Mouse (Mus musculus): ENCODE results near the gene Crxos. TPM values are rescaled to one million over a fixed set of nuclear protein-coding genes. Genes with fewer than 3 reads are reported as not detected.
A peak's percentile ranks its signal among the peaks of the same experiment; 100 is the strongest.

The Crxos gene
- polyA plus RNA-seq, 1 experiment from 2014 or later: 0.51 TPM

GRCm38 (mm10) chr7:15948381-15948941, 66.0 kb downstream of the Crxos start:
- Histone ChIP-seq H3K9me3 (0 out of 2 replicates have a peak, but pooled peaks cover 3% of the 10 kb centered on the region), H3K4me2 (replicated peaks) (peak overlapping the region; percentile 37), H3K4me1 (peaks cover 21% of the 10 kb centered on the region), H3K27me3 (peaks cover 8% of the 10 kb centered on the region; the same call in 1 of the 2 replicates), H3K9ac (replicated peaks) (peak overlapping the region; percentile 41), H3K4me3 (0 out of 2 replicates have a peak overlapping the region, but pooled peaks have one; percentile 2), H3K27ac (replicated peaks) (no peak overlapping the region), H3K36me3 (peaks cover 10% of the 10 kb centered on the region)
- peak; percentile 8; the same call in 1 of the 2 replicates for ATAC-seq (ENCODE audit: low FRiP score, low read depth)
- 6% methylated on average over 23 of the region's 23 CpGs for WGBS

- Histone ChIP-seq H3K4me1 (peaks cover 17% of the 10 kb centered on the region), H3K36me3 (peaks cover 1% of the 10 kb centered on the region), H3K4me3 (no peak overlapping the region), H3K27me3 (peaks cover 8% of the 10 kb centered on the region; the same call in 1 of the 2 replicates), H3K9ac (replicated peaks) (no peak overlapping the region), H3K4me2 (replicated peaks) (no peak overlapping the region), H3K27ac (replicated peaks) (no peak overlapping the region), H3K9me3 (0 out of 2 replicates have a peak, but pooled peaks cover 4% of the 10 kb centered on the region)
- ATAC-seq (ENCODE audit: low FRiP score, low read depth): no peak
- 82% methylated on average over 7 of the region's 7 CpGs for WGBS
Observed at GRCm38 (mm10) chr7:15949216-15949790, 66.9 kb downstream of the Crxos start.

- Histone ChIP-seq H3K27ac (replicated peaks) (no peak overlapping the region), H3K27me3 (peaks cover 8% of the 10 kb centered on the region; the same call in 1 of the 2 replicates), H3K9ac (replicated peaks) (no peak overlapping the region), H3K4me2 (replicated peaks) (no peak overlapping the region), H3K36me3 (no peaks in the 10 kb centered on the region), H3K9me3 (0 out of 2 replicates have a peak, but pooled peaks cover 4% of the 10 kb centered on the region), H3K4me1 (peaks cover 10% of the 10 kb centered on the region), H3K4me3 (no peak overlapping the region)
- no peak for ATAC-seq (ENCODE audit: low FRiP score, low read depth)
- WGBS: 92% methylated on average over 15 of the region's 15 CpGs
Observed at GRCm38 (mm10) chr7:15950008-15950407, 67.6 kb downstream of the Crxos start.

GRCm38 (mm10) chr7:15952416-15952815, 70.0 kb downstream of the Crxos start:
- no peak overlapping the region for H3K4me2 ChIP-seq (replicated peaks)
- H3K9me3 ChIP-seq: 0 out of 2 replicates have a peak, but pooled peaks cover 4% of the 10 kb centered on the region
- no peaks in the 10 kb centered on the region for H3K36me3 ChIP-seq
- H3K27me3 ChIP-seq: peaks cover 16% of the 10 kb centered on the region; the same call in 1 of the 2 replicates
- WGBS: 68% methylated on average over 3 of the region's 3 CpGs
- H3K4me1 ChIP-seq: peaks cover 8% of the 10 kb centered on the region; the same call in 1 of the 2 replicates
- no peak overlapping the region for H3K9ac ChIP-seq (replicated peaks)
- H3K4me3 ChIP-seq: no peak overlapping the region
- ATAC-seq (ENCODE audit: low FRiP score, low read depth): no peak
- H3K27ac ChIP-seq (replicated peaks): no peak overlapping the region

Other genes with a start within 250 kb of the Crxos start
- gene Obox3, start 242.7 kb upstream of the Crxos start, polyA plus RNA-seq (2016; fragmentation: Nextera tagmentation; extraction: Ambion mirVana): not detected in 2 replicates
- gene Obox5, start 132.5 kb upstream of the Crxos start, polyA plus RNA-seq (2016; fragmentation: Nextera tagmentation; extraction: Ambion mirVana): not detected in 2 replicates
- gene Obox6, start 42.9 kb upstream of the Crxos start, polyA plus RNA-seq (2016; fragmentation: Nextera tagmentation; extraction: Ambion mirVana): not detected in 2 replicates
- gene Crx, start 2.6 kb upstream of the Crxos start, polyA plus RNA-seq (2016; fragmentation: Nextera tagmentation; extraction: Ambion mirVana): 0.58 and 0.94 TPM in 2 replicates
- gene Selenow, start 39.8 kb downstream of the Crxos start, polyA plus RNA-seq (2016; fragmentation: Nextera tagmentation; extraction: Ambion mirVana): 1,059 and 1,095 TPM in 2 replicates
- 162 and 183 TPM in 2 replicates for gene Nop53, start 63.5 kb downstream of the Crxos start, polyA plus RNA-seq (2016; fragmentation: Nextera tagmentation; extraction: Ambion mirVana)
- gene Ehd2, start 85.0 kb downstream of the Crxos start, polyA plus RNA-seq (2016; fragmentation: Nextera tagmentation; extraction: Ambion mirVana): 7.0 and 8.5 TPM in 2 replicates
- gene Bicra, start 165.3 kb downstream of the Crxos start, polyA plus RNA-seq (2016; fragmentation: Nextera tagmentation; extraction: Ambion mirVana): 10.0 and 10.3 TPM in 2 replicates
- gene Zfp541, start 179.2 kb downstream of the Crxos start, polyA plus RNA-seq (2016; fragmentation: Nextera tagmentation; extraction: Ambion mirVana): not detected in 2 replicates
- gene Napa, start 215.8 kb downstream of the Crxos start, polyA plus RNA-seq (2016; fragmentation: Nextera tagmentation; extraction: Ambion mirVana): 167 and 196 TPM in 2 replicates
- gene Kptn, start 237.3 kb downstream of the Crxos start, polyA plus RNA-seq (2016; fragmentation: Nextera tagmentation; extraction: Ambion mirVana): 31.5 and 32.3 TPM in 2 replicates
- 0.48 and 0.55 TPM in 2 replicates for gene Slc8a2, start 247.2 kb downstream of the Crxos start, polyA plus RNA-seq (2016; fragmentation: Nextera tagmentation; extraction: Ambion mirVana)

Measured in midbrain, embryonic 12.5 days (tissue).